Mouse (Mus musculus) ES-E14 (cell line): ENCODE data around the gene Creld2. TPM values are rescaled to one million over a fixed set of nuclear protein-coding genes. Genes with fewer than 3 reads are reported as not detected.

Experiments
- DNase-seq: peaks from one replicate; pipeline ENCODE4 v3.0.0-alpha.2; 2013; ENCODE audit warnings: low read depth, low spot score
- H3K27ac ChIP-seq: 2 replicates; pipeline ENCODE4 v1.5.1; 2012; ENCODE audit warnings: low read depth, mild to moderate bottlenecking, low read length, moderate library complexity, mixed read lengths; ENCODE audit not compliant: poor library complexity, insufficient read depth, severe bottlenecking
- H3K36me3 ChIP-seq: 2 replicates; pipeline ENCODE4 v1.6.1; 2012; ENCODE audit warnings: mild to moderate bottlenecking, low read length, moderate library complexity, mixed read lengths; ENCODE audit not compliant: control insufficient read depth, poor library complexity, insufficient read depth, severe bottlenecking
- H3K4me1 ChIP-seq, 2 experiments: fragments of 150-350 bp in 1 of 2; sonication (generic) in 1 of 2; 2 replicates each; pipeline ENCODE4 v1.6.1; 2012; ENCODE audit warnings: low read length in 2 of 2, mild to moderate bottlenecking in 1 of 2, mixed read lengths in 1 of 2; ENCODE audit not compliant: control insufficient read depth in 2 of 2, insufficient read depth in 2 of 2, poor library complexity in 1 of 2
- H3K4me3 ChIP-seq, 2 experiments: fragments of 150-350 bp in 1 of 2; sonication (generic) in 1 of 2; 2 replicates each; pipeline ENCODE4 v1.5.1; 2012; ENCODE audit warnings: low read length in 2 of 2, low read depth in 1 of 2, mild to moderate bottlenecking in 1 of 2, mixed read lengths in 1 of 2; ENCODE audit not compliant: insufficient read depth in 1 of 2, poor library complexity in 1 of 2, severe bottlenecking in 1 of 2
- H3K9ac ChIP-seq: 2 replicates; pipeline ENCODE4 v1.6.1; 2012; ENCODE audit warnings: low read depth, mild to moderate bottlenecking, low read length, mixed read lengths; ENCODE audit not compliant: poor library complexity, insufficient read depth, severe bottlenecking
- H3K9me3 ChIP-seq: fragments of 150-350 bp; sonication (generic); 2 replicates; pipeline ENCODE4 v1.6.1; 2012; ENCODE audit warnings: low read depth, mild to moderate bottlenecking, low read length; ENCODE audit not compliant: control insufficient read depth, insufficient read depth
- CHD2 ChIP-seq: IDR thresholded peaks from 2 replicates; pipeline ENCODE4 v1.6.1; 2014; ENCODE audit warnings: mild to moderate bottlenecking, low read depth, low read length, inconsistent platforms
- HCFC1 ChIP-seq: IDR thresholded peaks from 2 replicates; pipeline ENCODE4 v1.6.1; 2012; ENCODE audit warnings: low read length, inconsistent platforms, borderline replicate concordance; ENCODE audit not compliant: insufficient read depth
- MAFK ChIP-seq: IDR thresholded peaks from 2 replicates; pipeline ENCODE4 v1.6.1; 2014; ENCODE audit warnings: mild to moderate bottlenecking, low read depth, low read length, inconsistent platforms; ENCODE audit not compliant: insufficient read depth
- ZC3H11A ChIP-seq: IDR thresholded peaks from 2 replicates; pipeline ENCODE4 v1.6.1; 2012; ENCODE audit warnings: low read depth, mild to moderate bottlenecking, inconsistent platforms, low read length, borderline replicate concordance
- ZNF384 ChIP-seq: IDR thresholded peaks from 2 replicates; pipeline ENCODE4 v1.6.1; 2012; ENCODE audit warnings: low read depth, low read length, inconsistent platforms
- in situ Hi-C, 2 experiments: fragments of 600-800 bp; cut with MboI; formaldehyde crosslinking; loops; one replicate each; pipeline ENCODE4 v1.15.1; 2025; ENCODE audit warnings: low sequenced_read_pairs in 2 of 2, inconsistent platforms in 1 of 2; ENCODE audit not compliant: unreplicated experiment in 2 of 2
- total RNA-seq: library from RNA; depleted of rRNA; stranded (reverse); fragments of 300-350 nt; gene quantifications from 2 replicates; pipeline ENCODE4 v1.2.3, GENCODE M21; 2012

The Creld2 gene
- total RNA-seq, 1 experiment = 328 TPM

DNA sequence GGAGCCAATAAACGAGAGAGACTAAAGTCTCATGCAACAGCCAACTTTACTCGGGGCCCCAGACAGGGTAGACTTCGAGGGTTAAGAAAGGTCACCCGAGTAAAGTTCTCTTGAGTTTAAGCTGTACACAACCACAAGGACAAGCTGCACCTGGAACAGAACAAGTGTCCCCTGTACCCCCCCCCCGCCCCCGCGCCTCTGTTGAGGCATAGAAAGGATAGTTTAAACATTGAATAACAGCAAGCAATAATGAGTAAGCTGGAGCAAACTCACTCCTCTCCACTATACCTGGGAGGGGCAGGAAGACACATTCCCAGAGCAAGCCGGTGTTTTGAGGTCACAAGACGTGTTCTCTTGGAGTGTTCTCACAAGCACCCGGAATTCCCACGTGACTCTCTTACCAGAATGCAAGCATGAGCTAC lies 19.5 kb upstream of the Creld2 start:
- Histone ChIP-seq H3K4me3 (no peak overlapping the region), H3K9ac (no peak overlapping the region), H3K27ac (no peak overlapping the region), H3K4me1 (peaks cover 0 to 2% of the 10 kb centered on the region in 2 experiments; a peak in 2 of 4 replicates), H3K9me3 (no peaks in the 10 kb centered on the region), H3K36me3 (no peaks in the 10 kb centered on the region)
- in situ Hi-C loops = no loop called here
- DNase-seq = no peak
- TF ChIP-seq HCFC1 (no peak), ZNF384 (no peak), CHD2 (no peak), MAFK (no peak), ZC3H11A (no peak)

DNA sequence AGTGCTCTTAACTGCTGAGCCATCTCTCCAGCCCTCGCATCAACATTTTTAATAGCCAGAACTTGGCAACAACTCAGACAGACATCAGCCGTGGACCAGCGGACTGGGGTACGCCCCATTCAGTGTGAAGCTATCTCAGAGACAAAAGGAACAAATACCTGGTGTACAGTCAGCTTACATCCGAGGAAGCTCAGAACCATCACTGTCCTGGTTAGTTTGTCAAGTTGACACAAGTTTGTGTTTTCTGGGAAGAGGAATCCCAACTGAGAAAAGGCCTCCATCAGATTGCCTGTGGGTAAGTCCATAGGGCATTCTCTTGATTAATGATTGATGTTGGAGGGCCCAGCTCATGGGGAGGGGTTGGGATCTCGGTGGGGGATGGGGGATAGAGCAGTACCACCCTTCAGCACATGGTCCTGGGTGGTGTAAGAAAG lies 18.5 kb upstream of the Creld2 start:
- TF ChIP-seq HCFC1 (no peak), CHD2 (no peak), MAFK (no peak), ZNF384 (no peak), ZC3H11A (no peak)
- Histone ChIP-seq H3K9me3 (no peaks in the 10 kb centered on the region), H3K4me3 (no peak overlapping the region), H3K36me3 (peaks cover 3% of the 10 kb centered on the region; the same call in 1 of the 2 replicates), H3K27ac (no peak overlapping the region), H3K9ac (no peak overlapping the region), H3K4me1 (peaks cover 0 to 2% of the 10 kb centered on the region in 2 experiments; a peak in 2 of 4 replicates)
- DNase-seq = no peak
- in situ Hi-C loops = no loop called here

DNA sequence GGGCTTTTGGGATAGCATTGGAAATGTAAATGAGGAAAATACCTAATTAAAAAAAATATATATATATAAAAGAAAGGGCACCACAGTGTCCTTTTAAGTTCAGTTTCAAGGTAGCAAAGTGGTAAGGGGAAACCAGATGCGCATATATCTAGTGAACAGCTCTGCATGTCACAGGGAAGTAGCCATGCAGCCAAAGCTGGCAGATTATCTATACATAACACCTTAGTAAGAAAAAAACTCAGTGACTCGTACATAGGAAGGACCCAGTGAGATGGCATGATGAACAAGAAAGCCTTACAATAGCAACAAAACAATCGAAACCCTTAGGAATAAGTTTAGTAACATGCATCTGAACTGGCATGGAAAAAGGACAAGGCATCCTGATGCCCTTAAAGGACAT lies 17.5 kb upstream of the Creld2 start:
- in situ Hi-C loops = no loop called here
- H3K4me3 ChIP-seq = no peak overlapping the region
- no peaks in the 10 kb centered on the region for H3K9me3 ChIP-seq
- H3K36me3 ChIP-seq = peaks cover 6% of the 10 kb centered on the region; the same call in 1 of the 2 replicates
- DNase-seq = no peak
- no peak for TF ChIP-seq ZNF384
- no peak for TF ChIP-seq ZC3H11A
- no peak for TF ChIP-seq MAFK
- TF ChIP-seq HCFC1 = no peak
- H3K4me1 ChIP-seq = peaks cover 0 to 2% of the 10 kb centered on the region in 2 experiments; a peak in 2 of 4 replicates
- H3K27ac ChIP-seq = no peak overlapping the region
- H3K9ac ChIP-seq = no peak overlapping the region

DNA sequence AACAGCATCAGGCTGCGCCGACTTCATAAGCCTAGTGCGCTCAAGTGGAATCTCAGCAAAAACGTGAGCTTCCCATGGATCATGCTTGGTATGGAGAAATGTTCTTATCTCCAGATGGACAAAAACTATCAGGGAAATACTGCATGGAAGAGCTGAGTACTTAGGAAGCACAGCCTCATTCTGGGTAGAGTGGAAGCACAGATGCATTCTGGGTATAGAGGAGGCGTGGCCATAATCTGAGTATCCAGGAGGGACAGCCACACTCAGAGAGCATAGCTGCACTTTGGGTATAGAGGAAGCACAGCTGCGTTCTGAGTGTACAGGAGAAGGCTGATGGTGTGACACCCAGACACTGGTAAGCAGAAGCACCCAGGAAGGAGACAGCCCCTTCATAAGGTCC lies 17.1 kb upstream of the Creld2 start:
- no peak for DNase-seq
- no peak overlapping the region for H3K27ac ChIP-seq
- H3K9me3 ChIP-seq = no peaks in the 10 kb centered on the region
- in situ Hi-C loops = no loop called here
- H3K4me1 ChIP-seq = peaks cover 0 to 2% of the 10 kb centered on the region in 2 experiments; a peak in 2 of 4 replicates
- H3K4me3 ChIP-seq = no peak overlapping the region
- no peak overlapping the region for H3K9ac ChIP-seq
- no peak for TF ChIP-seq HCFC1
- TF ChIP-seq MAFK = no peak
- no peak for TF ChIP-seq ZNF384
- no peak for TF ChIP-seq ZC3H11A
- TF ChIP-seq CHD2 = no peak
- peaks cover 6% of the 10 kb centered on the region; the same call in 1 of the 2 replicates for H3K36me3 ChIP-seq

DNA sequence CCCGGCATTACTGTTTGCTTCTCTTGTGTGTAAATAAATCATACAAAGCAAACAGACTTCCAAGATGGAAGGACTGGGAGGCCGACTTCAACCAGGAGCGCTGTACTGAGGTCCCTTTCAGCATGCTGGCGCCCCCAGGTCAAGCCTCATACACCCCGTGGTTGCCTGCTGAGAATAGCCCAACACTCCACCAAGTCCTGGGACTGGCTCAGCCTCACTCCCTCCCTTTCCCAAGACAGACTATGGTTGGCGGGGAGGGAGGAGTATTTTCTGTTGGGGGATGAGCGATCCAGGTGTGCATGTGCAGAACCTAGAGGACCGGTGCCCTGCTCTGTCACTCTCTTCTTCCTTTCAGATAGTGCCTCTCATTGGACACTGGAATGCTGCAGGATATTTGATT lies 11.3 kb upstream of the Creld2 start:
- H3K4me1 ChIP-seq = peaks cover 0 to 4% of the 10 kb centered on the region in 2 experiments; a peak in 3 of 4 replicates
- H3K9me3 ChIP-seq = no peaks in the 10 kb centered on the region
- in situ Hi-C loops = no loop called here
- TF ChIP-seq MAFK = no peak
- no peak for TF ChIP-seq HCFC1
- TF ChIP-seq CHD2 = no peak
- no peak for TF ChIP-seq ZNF384
- TF ChIP-seq ZC3H11A = no peak
- H3K36me3 ChIP-seq = peaks cover 6% of the 10 kb centered on the region; the same call in 1 of the 2 replicates
- no peak for DNase-seq
- no peak overlapping the region for H3K27ac ChIP-seq
- H3K4me3 ChIP-seq = no peak overlapping the region
- H3K9ac ChIP-seq = no peak overlapping the region
